Mouse (Mus musculus): ENCODE measurements at regions not wholly inside any gene's neighbourhood (a gene's known extent, or its start where the extent isn't known, plus 50 kb on each side); places are given as distances from the start of the nearest gene placed in this dataset.

- TF ChIP-seq MYOG (IDR thresholded peaks at IDR 0.05; ENCODE audit: control insufficient read depth, extremely low read depth, insufficient read length) (no peak), USF1 (IDR thresholded peaks at IDR 0.05; ENCODE audit: low read depth) (no peak), CTCF (IDR thresholded peaks at IDR 0.05; ENCODE audit: control insufficient read depth, insufficient read depth, insufficient read length) (no peak), MAX (IDR thresholded peaks at IDR 0.05) (no peak)
These were observed 597.0 kb upstream of the Megf9 start for GRCm38 (mm10) chr4:71131670-71132317.
